Mouse (Mus musculus): Measurements from ENCODE around the gene Gm7029.
"Not testable (repeated sequence)": the region's sequence is repeated elsewhere in the genome, so short reads cannot be mapped to it uniquely, and the experiment has no call there.

Gm7029 gene

GRCm38 (mm10) chr17:33873537-33873936 lies at the start of gene Gm7029:
Gm7029 (plus strand) TSS chr17:33873837.
- DNase-seq (ENCODE audit: low spot score), result not testable (repeated sequence)

DNA sequence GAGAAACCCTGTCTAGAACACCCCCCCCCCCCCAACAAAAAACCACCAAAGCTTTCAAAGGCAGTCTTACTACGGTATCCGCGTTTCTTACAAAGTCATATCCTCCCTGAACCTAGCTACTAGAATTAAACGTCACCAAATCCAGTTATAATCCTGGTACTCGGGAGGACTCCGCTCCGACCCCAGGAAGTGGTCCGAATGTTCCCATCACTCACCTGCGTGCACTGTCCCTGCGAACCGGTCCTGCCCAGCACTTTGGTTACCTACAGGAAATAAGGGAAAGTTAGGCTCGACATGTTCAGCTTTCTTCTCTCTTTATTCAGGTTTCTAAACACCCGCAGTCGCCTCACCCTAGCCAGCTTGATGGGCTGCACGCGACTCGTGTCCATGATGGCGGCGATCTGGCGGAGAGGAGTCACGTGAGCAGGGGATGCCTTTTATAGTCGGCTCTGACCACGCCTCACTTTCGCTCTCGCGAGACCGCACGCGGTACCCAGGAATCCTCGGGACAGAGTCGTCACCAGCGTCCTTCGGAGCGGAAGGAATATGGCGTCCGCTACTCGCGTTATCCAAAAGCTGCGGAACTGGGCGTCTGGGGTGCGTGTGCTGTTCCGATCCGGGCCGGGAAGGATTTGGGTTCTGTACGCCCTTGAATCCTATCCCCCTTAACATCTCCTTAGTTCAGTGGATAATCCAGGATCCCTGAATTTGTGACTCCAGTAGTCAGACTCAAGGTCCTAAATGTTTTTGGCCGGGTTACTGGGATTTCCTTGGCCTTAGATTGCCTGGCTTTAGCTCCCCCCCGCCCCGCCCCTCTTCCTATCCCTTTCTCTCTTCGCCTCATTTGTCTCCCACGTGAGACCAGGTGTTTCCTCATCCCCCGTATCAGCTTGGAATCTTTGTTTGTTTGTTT lies 49.3 kb upstream of the Gm7029 start, which contains the start of the genes Rps28 and Ndufa7:
Rps28 (minus strand) TSS at position 479 of the 913 bp plus-strand sequence.
Ndufa7 (plus strand) TSS at position 489 of the 913 bp plus-strand sequence.
- DNase-seq (ENCODE audit: low spot score), result peak; percentile 98

DNA sequence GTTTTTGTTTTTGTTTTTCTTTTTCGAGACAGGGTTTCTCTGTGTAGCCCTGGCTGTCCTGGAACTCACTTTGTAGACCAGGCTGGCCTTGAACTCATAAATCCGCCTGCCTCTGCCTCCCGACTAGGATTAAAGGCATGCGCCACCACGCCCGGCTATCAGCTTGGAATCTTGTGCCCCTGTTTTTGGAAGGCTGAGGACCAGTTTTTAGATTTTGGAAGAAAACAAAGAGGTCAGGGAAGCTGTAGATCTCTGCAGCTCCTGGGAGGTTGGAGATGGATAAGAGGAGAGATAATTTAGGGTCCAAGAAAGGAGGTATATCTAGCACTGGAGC lies 48.7 kb upstream of the Gm7029 start:
- not testable (repeated sequence) for DNase-seq (ENCODE audit: low spot score)

DNA sequence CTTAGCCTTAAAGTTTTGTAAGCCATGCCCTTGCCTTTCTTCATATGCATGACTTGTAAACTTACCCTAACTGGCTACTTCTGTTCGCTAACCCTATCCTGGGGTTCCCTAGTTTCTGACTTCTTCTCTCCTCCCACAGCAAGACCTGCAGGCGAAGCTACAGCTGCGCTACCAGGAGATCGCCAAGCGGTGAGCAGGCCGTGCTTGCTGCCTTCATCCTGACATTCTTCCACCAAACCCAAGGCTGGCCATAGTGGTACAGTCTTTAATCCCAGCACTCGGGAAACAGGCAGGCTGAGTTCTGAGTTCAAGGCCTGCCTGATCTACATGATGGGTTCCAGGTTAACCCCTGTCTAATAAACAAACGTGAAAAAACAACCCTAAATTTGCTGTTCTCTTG lies 48.2 kb upstream of the Gm7029 start:
- no peak for DNase-seq (ENCODE audit: low spot score)

DNA sequence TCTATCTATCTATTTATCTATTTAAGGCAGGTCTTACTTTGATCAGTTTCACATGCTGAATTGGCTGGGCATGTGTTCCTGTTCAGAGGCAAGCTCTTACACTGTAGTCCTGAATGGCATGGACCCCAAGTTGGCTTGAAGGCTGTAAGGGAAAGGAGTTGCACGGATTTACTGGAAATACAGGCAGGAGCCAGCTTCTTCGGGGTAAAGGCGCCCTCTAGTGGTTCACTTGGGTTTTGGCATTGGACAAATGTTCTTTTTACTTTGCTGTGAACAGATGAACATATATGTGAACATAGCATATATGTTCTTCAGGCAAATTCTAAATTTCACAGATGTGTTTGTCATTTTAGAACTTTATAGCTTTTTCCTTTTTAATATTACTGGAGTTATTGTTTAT lies 46.8 kb upstream of the Gm7029 start:
- DNase-seq (ENCODE audit: low spot score), result peak; percentile 63

- no peak for DNase-seq (ENCODE audit: low spot score)
Observed at GRCm38 (mm10) chr17:33828892-33829291, 44.7 kb upstream of the Gm7029 start.

DNA sequence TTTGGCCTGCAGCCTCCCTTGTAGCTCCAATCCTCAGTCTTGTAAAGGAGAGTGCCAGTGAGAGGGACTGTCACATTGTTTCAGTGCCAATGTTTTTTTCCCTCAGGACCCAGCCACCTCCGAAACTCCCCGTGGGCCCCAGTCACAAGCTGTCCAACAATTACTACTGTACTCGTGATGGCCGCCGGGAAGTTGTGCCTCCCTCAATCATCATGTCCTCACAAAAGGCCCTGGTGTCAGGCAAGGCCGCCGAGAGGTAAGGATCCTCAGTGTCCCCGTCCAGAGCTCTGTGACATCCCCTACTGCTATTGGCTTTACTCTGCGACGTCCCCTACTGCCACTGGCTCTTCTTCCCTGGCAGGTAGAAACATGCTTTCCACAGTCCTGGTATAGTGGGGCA lies 44.1 kb upstream of the Gm7029 start:
- no peak for DNase-seq (ENCODE audit: low spot score)

GRCm38 (mm10) chr17:33842966-33843795 lies 30.5 kb upstream of the Gm7029 start, which contains the start of gene Cd320:
Cd320 (plus strand) TSS chr17:33843091.
- peak; percentile 85 for DNase-seq (ENCODE audit: low spot score)

- no peak for DNase-seq (ENCODE audit: low spot score)
Observed at GRCm38 (mm10) chr17:33844196-33844595, 29.4 kb upstream of the Gm7029 start.

DNA sequence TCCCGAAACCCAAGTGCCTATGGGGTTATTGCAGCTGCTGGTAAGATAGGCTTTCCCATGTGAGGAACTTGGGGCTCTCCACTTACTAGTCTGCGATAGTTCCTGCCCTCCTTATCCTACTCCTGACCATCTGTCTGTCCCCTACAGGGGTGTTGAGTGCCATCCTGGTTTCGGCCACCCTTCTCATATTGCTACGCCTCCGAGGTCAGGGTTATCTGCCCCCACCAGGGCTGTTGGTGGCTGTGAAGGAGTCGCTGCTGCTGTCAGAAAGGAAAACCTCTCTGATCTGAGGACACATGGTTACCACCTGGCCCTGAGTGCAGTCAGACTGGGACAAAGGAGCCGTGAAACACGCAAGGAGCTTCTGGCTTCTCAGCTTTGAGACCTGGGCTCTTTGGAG lies 25.5 kb upstream of the Gm7029 start:
- no peak for DNase-seq (ENCODE audit: low spot score)

GRCm38 (mm10) chr17:33851331-33851730 lies 22.3 kb upstream of the Gm7029 start:
- no peak for DNase-seq (ENCODE audit: low spot score)

DNA sequence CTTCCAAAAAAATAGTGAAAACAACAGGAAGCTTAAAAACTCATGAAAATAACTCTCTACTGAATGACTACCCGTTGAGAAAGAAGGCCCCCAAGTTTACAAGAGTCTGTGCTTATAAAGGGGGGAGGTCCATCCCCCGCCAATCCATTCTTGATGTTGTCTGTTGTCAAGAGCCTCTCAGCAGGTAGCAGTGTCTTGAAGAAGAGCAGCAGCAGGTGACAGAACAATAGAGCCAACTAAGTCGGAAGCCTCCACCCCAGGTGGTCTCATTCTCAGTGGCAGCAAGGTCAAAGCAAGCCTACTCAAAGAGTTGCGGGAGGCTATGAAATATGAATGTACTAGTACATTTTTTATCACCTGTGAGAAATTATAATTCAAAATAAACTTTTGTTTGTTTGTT lies 15.8 kb upstream of the Gm7029 start:
- DNase-seq (ENCODE audit: low spot score), result no peak

DNA sequence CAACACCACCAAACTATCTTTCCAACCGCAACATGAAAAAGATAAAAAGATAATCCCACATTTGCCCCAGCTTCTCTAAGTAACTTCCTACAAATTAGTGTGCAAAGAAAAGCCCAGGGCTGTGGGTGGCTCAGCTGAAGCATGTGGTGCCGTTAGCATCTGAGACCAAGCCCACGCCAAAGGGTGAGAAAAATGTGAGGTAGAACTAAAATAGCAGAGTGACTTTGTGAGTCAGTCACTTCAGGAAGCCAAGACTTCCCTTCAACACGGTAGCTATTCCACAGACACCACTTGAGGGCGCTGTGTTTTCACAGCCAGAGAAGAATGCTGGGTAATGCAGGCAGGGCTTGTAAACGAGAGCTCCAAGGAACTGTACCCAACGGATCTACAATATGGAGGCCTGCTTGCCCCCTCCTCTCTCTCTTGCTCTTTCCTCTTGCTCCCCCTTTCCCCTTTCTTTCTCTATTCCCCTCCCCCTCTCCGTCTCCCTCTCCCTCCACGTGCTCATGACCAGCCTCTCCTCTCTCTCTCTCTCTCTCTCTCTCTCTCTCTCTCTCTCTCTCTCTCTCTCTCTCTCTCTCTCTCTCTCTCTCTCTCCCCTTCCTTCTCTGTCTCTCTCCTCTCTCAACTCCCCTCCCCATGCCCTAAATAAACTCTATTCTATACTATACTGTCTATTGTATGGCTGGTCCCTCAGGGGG lies 8.2 kb upstream of the Gm7029 start:
- peak; percentile 11 for DNase-seq (ENCODE audit: low spot score)

GRCm38 (mm10) chr17:33874411-33874810 lies 774 bp downstream of the Gm7029 start:
- DNase-seq (ENCODE audit: low spot score), result no peak

GRCm38 (mm10) chr17:33875797-33876196 lies 2.2 kb downstream of the Gm7029 start:
- not testable (repeated sequence) for DNase-seq (ENCODE audit: low spot score)

DNA sequence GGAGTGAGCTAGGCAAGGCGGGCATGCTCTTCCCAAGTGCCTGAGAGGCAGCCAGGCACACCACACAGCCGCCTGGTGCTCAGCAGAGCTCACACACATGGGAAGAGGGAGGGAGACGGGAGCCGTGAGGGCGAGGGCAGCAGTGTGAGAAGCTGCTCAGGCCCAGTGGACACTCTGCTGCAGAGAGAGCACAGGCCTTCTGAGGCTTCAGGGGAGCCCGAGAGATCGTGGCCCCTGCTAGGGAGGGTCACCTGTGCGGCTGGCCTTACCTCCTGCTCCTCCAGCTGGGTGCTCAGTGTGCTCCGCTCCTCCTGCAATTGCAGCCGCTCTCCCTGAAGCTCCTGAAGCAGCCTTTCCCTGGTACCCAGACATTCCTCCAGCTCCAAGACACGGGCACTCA lies 10.7 kb downstream of the Gm7029 start:
- not testable (repeated sequence) for DNase-seq (ENCODE audit: low spot score)

- not testable (repeated sequence) for DNase-seq (ENCODE audit: low spot score)
Observed at GRCm38 (mm10) chr17:33887802-33888201, 14.2 kb downstream of the Gm7029 start.

DNA sequence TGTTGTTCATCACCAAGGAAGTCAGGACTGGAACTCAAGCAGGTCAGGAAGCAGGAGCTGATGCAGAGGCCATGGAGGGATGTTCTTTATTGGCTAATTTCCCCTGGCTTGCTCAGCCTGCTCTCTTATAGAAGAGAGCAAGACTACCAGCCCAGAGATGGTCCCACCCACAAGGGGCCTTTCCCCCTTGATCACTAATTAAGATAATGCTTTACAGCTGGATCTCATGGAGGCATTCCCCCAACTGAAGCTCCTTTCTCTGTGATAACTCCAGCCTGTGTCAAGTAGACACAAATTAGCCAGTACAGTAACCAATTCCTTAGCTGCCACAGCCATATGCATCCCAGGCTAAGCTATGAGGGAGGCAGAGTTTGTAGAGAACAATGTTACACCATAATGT lies 14.6 kb downstream of the Gm7029 start:
- DNase-seq (ENCODE audit: low spot score), result not testable (repeated sequence)

DNA sequence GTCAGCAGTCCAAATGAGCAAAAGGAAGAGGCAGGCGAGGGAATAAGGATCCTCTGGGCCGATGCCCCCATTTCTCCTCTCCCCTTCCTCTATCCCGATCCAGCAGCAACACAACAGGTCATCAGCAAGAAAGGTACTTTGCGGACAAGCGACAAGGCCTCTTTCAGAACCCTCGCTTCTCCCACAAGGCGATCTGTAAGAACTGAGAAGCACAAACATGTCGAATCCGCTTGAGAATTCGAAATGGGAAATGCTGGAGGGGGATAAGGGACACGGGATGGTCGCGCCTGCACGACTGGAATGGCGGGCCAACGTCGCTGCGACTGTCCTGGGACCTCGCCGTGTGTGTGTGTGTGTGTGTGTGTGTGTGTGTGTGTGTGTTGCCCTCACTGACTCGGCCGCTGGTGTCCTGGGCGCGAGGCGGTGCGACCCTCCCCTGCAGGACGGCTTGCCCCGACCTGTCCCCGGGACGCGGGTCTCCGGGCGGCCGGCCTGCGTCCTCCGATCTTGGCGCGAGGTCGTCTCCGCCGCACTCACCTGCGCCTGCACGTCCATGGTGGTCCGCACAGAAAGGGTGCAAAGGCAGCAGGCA lies 16.4 kb downstream of the Gm7029 start:
- not testable (repeated sequence) for DNase-seq (ENCODE audit: low spot score)

- DNase-seq (ENCODE audit: low spot score), result peak; percentile 98
Observed at GRCm38 (mm10) chr17:33890533-33891059, 17.0 kb downstream of the Gm7029 start, which contains the start of gene Kifc1. Kifc1 (minus strand) TSS chr17:33890661.

DNA sequence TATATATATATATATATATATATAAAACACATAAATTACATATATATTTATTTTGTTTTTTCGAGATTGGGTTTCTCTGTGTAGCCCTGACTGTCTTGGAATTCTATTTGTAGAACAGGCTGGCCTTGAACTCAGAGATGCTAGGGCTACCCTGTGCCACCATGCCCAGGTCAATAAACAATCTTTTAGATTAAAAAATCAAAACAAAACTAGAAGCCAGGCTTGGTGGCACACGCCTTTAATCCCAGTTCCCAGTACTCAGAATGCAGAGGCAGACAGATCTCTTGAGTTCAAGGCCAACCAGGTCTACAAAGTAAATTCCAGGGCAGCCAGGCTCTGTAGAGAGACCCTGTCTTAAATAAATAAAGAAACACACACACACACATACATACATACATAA lies 17.7 kb downstream of the Gm7029 start:
- DNase-seq (ENCODE audit: low spot score), result no peak
